Mouse (Mus musculus) myocyte (in vitro differentiated cells): ENCODE results near the gene Camsap2.

Experiments used
- CEBPB ChIP-seq: IDR thresholded peaks from 2 replicates; pipeline ENCODE4 v1.6.1; 2011; ENCODE audit warnings: mild to moderate bottlenecking, moderate library complexity; ENCODE audit not compliant: poor library complexity, insufficient read depth, severe bottlenecking
- MAX ChIP-seq: IDR thresholded peaks from one replicate; pipeline ENCODE4 v1.6.1; 2011; ENCODE audit warnings: low read depth, mild to moderate bottlenecking, control low read depth
- MYOD1 ChIP-seq, 3 experiments: IDR thresholded peaks; one replicate each; pipeline ENCODE4 v1.6.1; 2011; ENCODE audit warnings: control low read depth in 2 of 3, low read depth in 2 of 3, mild to moderate bottlenecking in 2 of 3, moderate library complexity in 1 of 3; ENCODE audit not compliant: insufficient read length in 2 of 3, control insufficient read depth in 1 of 3
- MYOG ChIP-seq, 3 experiments: IDR thresholded peaks; one replicate each; pipeline ENCODE4 v1.6.1; 2011; ENCODE audit warnings: control low read depth in 2 of 3, low read depth in 2 of 3, mild to moderate bottlenecking in 2 of 3; ENCODE audit not compliant: insufficient read length in 2 of 3, control insufficient read depth in 1 of 3, insufficient read depth in 1 of 3
- POLR2A ChIP-seq: IDR thresholded peaks from one replicate; pipeline ENCODE4 v1.6.1; 2011; ENCODE audit warnings: low read depth, mild to moderate bottlenecking, control low read depth, moderate library complexity; ENCODE audit not compliant: insufficient read length
- POLR2AphosphoS2 ChIP-seq: IDR thresholded peaks from one replicate; pipeline ENCODE4 v1.6.1; 2011; ENCODE audit warnings: low read depth, control low read depth; ENCODE audit not compliant: insufficient read length
- USF1 ChIP-seq: IDR thresholded peaks from one replicate; pipeline ENCODE4 v1.6.1; 2011; ENCODE audit warnings: low read depth, mild to moderate bottlenecking, control low read depth, moderate library complexity

- no peak for TF ChIP-seq POLR2AphosphoS2
- TF ChIP-seq USF1 = no peak
- no peak for TF ChIP-seq MYOG (IDR thresholded peaks at IDR 0.05; ENCODE audit: control insufficient read depth in 1 of 3, insufficient read depth in 1 of 3, insufficient read length in 2 of 3, low read depth in 2 of 3)
- TF ChIP-seq POLR2A = no peak
- no peak for TF ChIP-seq CEBPB
- no peak for TF ChIP-seq MYOD1 (IDR thresholded peaks at IDR 0.05; ENCODE audit: control insufficient read depth in 1 of 3, insufficient read length in 2 of 3, low read depth in 2 of 3)
- TF ChIP-seq MAX = no peak
Measured at GRCm38 (mm10) chr1:136232285-136232926, 113.5 kb downstream of the Camsap2 start.
